Mouse (Mus musculus): ENCODE data around the gene Trpm5. TPM values are rescaled to one million over a fixed set of nuclear protein-coding genes. Genes with fewer than 3 reads are reported as not detected.

Gene Trpm5
- total RNA-seq, 4 experiments from 2014 or later, result 0.16 TPM; not detected in 3

GRCm38 (mm10) chr7:143059202-143059870, 35.1 kb downstream of the Trpm5 start:
- DNase-seq (ENCODE audit: low spot score in 2 of 2), result peak in 1 of 2 experiments; percentile 57

DNA sequence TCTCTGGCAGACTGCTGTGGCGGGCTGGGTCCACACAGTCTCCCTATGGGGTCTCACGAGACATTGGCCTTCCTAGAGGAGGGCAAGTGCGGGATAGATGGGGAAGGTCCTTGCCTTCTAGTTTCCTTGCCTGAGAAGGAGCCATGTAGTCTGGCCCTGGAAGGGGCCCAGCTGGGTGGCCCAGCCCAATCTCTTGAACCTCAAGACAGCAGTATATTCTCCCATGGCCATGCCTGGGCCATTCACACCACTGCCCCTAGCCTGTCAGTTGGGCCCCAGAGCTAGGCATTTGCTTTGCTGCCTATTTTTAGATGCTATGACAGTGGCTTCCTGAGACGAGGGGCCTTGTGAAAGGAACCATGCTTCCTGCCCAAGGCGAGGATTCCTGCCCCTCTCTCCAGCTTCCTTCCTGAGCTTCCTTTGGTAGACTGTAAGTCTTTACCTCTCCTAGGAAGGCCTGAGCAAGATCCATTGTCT, 36.2 kb downstream of the Trpm5 start:
- DNase-seq (ENCODE audit: low spot score in 2 of 2), result no peak

DNA sequence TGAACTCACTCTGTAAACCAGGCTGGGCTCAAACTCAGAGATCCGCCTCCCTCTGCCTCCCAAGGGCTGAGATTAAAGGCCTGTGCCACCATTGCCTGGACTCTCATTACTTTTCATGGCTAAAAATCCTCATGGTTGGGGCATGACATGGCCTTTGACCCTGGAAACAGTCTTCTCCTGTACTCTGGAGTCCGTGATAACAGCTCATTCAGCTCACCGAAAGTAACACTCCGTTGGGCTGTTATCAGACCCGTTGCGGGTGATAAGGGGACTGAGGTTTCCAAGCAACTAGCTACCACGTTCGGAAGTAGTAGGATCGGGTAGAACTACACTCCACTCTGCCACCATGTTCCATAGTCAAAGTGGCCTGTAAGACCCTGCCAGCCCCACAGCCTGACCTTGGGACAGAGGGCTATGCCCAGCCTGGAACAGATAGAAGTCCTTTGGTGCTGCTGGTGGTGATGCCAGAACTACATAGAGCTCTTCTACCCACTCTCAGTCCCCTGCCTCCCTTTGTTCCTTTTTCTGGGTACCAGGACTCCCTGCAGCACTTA, 36.7 kb downstream of the Trpm5 start:
- DNase-seq (ENCODE audit: low spot score in 2 of 2), result no peak

GRCm38 (mm10) chr7:143057023-143057422, 37.4 kb downstream of the Trpm5 start:
- DNase-seq (ENCODE audit: low spot score in 2 of 2), result no peak

DNA sequence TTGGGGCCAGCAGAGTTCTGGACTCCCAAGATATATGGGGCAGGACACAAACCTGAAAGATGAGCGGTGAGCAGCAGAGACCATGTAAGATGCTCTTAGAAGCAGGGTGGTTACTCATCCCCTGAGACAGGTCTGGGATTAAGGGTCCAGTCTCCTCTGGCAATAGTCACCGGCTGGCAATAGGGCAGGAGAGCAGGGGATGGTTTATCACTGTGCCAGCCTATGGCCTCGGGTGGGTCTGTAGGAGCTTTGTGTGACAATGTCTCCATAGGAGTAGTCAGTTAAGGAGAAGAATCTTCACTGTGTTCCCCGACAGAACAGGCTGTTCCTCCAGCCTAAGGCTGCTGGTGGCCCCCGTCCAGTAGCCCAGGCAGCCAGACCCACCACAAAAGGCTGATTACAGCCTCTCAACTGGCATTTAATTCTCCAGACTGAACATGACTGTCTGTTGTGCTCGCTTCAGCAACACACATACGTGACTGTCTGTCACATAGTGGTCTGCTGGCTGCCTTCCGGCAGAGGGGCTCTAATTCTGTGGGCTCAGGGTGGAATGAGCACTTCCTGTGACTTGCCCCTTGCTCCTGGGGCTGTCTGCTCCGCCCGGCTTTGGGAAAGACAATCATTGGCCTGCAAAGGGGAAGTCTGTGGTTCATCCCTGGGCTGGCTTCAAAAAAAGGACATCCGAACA, 38.8 kb downstream of the Trpm5 start:
- no peak for DNase-seq (ENCODE audit: low spot score in 2 of 2)

DNA sequence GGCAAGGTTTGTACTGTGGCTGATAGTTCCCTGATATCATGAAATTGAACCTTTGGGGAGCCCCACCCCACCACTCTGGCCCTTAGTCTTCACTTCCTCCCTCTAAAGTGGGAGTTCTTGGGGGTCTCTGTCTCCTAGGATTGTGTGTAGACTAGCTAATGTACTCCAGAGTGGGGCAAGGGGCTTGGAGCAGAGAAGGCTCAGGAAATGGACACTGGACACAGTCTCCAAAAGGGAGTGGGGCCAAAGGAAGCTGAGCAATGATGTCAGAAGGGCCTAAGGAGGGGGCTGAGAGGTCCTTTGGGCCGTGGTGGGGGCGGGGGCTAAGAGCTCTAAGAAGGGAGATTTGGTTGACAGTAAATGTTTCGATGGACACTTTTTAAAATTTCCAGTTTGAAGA, 39.4 kb downstream of the Trpm5 start:
- DNase-seq (ENCODE audit: low spot score in 2 of 2), result no peak

GRCm38 (mm10) chr7:143054612-143054965, 39.9 kb downstream of the Trpm5 start:
- no peak for DNase-seq (ENCODE audit: low spot score in 2 of 2)

DNA sequence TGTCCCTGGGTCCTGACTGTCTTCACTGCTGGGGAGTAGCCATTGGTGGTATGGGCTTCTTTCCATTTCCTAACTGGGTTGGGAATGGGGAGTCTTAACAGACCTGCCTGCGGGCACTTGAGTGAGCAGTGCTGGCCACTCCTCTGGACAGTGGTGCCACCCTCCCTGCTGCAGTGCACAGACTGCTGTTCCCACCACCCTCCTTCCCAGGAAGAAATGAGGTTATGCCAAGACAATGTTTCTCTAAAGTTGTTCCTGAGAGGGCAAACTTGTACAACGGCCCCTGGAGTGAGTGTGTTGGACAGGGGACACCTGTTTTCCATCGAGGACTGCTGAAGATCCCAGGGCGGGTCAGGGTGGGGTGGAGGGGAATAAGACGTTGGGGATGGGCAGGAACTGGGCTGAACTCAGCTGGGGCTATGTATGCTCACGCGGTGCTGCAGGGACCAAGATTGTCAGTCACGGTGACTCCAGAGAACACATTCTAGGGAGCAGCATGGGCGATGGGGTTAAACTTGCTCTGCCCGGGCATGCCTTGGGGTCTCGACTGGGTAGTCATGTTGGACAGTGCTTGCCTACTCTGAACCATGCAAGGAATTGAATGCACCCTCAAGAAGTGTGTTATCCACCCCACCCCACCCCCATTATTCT, 40.4 kb downstream of the Trpm5 start:
- DNase-seq (ENCODE audit: low spot score in 2 of 2), result no peak

DNA sequence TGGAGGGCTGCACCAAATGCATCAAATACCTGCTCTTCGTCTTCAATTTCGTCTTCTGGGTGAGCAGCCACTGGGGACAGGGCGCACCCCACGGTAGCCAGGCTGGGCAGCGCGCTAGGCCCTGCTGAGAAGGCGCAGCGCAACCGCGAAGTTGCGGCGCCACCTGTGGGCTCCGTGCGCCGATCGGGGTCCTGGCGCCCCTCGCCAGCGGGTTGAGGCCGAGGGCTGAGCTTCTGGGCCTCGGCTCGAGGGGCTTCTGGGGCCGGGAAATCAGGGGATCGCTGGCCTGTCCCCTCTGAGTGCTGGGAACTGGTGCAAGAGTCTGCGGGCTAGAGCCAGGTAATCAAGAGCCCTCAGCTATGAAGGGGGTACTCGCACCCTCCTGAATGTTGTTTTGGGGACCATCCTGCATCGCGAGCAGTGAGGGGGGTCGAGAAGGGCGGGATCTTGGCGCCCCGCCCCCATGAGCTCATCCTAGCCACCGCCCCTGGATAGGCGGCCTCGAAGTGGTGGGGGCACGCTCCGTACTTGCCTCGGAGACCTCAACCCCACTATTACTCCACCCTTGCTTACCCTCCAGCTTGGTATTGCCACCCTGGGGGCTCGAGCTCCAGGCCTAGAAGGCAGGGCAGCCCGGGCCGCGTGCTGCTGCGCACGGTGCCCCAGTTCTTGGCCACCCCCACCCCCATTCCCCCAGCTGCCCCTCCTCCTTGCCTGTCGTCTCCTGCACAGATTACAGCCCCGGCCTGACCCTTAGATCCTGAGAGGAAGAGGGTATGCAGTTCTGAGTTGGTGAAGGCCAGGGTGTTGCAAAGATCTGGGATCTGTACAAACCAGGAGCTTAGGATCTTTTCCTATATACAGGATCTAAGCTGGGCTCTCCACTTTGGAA, 41.2 kb downstream of the Trpm5 start:
- peak in 1 of 2 experiments; percentile 59 for DNase-seq (ENCODE audit: low spot score in 2 of 2)

- DNase-seq (ENCODE audit: low spot score in 2 of 2), result peak; percentile 60 to 79
Measured at GRCm38 (mm10) chr7:143052626-143053007, 41.8 kb downstream of the Trpm5 start, which contains the start of gene Cd81. TSS of gene Cd81 (plus strand) at chr7:143052739.

DNA sequence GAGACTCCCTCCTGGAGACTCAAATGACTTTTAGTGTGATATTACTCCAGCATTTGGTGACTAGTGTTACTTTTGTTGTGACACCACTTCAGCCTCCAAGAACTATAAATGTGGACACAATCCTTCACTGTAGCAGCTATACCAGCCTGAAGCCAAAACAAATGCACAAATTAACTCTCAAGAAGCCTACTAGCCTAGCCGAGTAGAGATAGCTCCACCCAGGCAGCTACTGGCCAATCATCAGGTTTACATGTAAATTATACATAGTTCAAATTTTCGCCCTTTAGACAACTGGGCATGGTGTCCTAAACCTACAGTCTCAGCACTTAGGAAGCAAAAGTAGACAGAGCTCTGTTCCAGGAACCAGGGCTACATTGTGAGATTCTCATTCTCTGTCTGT, 43.1 kb downstream of the Trpm5 start:
- DNase-seq (ENCODE audit: low spot score in 2 of 2), result no peak

DNA sequence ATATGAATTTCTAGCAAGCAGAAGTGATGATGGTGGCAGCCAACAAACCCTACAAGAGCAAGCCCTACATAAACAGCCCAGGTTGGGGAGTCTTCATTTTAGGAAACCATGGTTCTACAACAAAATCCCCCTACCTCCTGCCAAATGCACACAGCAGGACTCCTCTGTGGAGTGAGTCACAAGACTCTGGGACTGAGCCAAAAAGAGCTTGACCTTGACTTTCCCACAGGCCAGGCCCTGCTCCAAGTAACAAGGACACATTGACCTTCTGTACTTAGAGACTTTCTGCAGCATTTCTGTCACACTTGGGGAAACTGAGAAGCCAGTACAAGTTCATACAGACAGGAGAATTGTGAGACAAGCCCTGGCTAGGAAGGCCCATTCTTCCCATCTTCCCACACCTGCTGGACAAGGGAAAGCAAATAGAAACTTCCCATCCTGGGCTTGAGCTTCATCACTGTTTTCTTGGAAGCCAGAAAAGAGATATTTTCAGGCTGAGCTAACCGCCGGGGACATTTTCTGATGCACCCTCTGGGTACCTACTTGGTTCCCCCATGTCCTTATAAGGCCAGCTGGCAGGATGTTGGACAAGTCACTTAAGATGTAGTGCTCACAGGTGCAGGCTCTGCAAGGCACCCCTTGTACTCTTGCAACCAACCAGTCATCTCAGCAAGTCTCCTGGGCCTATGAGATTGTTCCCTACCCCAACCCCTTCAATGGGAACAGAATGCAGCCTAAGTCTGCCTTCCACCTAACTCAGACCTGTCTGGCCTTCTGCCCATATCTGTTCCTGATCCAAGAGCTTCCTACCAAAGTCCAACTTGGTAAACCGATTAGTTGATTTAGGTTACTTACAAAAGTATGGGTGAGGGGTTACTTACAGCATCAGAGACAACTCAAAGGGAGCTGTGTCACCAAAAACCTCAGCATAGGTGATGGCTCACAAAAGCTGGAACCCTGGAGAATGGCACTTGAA, 44.3 kb downstream of the Trpm5 start:
- DNase-seq (ENCODE audit: low spot score in 2 of 2), result no peak

DNA sequence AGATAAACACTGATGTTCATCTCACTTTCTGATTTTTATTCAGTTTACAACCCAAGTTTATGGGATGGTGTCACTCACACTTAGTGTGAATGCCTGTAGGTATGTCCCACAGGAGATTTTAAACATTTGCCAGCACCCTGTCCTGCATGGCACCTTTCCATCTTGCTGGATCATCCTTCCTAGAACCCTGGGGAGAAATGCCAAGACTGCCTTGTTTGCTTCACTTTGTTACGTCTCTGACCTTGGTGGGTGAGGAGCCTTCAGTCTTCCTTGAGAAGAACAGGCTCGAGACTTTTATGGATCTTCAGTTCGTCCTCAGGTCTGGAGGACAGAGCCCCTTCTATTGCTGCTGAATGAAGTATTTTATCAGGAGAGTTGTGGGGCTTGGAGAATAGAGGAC, 45.1 kb downstream of the Trpm5 start:
- DNase-seq (ENCODE audit: low spot score in 2 of 2), result no peak

GRCm38 (mm10) chr7:143046358-143046757, 48.1 kb downstream of the Trpm5 start:
- DNase-seq (ENCODE audit: low spot score in 2 of 2), result no peak

DNA sequence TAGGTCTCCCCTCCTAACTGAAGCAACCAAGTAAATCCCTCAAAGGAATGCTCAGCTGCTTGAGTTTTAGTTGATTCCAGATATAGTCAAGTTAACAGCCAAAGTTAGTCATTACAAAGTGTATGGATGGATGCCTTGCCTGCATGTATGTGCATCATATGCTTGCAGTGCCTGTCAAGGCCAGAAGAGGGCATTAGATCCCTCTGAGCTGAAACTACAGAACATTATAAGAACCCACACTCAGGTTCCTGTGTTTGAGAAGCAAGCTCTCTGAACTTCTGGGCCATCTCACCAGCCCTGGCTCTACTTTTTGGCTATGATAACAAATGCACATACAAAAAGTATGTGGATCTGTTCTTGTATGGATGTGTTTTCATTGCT, 49.6 kb downstream of the Trpm5 start:
- no peak for DNase-seq (ENCODE audit: low spot score in 2 of 2)

DNA sequence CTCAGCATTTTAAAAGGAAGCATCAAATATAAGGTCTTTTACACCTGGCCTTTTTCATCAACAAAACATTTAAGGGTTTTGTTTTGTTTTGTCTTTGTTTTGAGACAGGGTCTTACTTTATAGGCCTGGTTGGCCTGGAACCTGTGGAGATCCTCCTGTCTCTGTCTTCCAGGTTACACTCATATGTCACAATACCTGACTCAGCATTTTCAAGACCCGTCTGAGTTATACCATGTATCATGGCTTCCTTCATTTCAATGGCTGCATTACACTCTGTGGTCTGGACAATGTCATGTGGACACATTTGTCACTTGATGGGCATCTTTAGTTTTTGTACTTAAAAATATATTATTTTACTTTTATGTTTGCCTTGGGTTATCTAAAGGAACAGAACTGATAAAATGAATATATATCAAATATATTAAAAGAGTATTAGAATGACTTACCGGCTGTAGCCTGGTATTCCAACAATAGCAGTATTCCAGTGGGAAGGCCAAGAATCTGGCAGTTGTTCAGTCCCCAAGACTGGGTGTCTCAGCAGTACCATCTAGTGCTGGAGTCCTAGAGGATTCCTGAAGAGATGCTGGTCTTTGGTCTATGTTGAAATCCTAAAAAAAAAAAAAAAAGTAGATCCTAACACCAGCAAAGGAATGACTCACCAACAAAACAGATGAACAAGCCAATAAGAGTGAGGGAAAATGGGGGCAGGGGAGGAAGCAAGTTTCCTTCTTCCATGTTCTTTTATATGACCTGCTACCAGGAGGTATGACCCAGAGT, 50.2 kb downstream of the Trpm5 start:
- no peak for DNase-seq (ENCODE audit: low spot score in 2 of 2)

GRCm38 (mm10) chr7:143042897-143043300, 51.5 kb downstream of the Trpm5 start:
- no peak for DNase-seq (ENCODE audit: low spot score in 2 of 2)

GRCm38 (mm10) chr7:143042089-143042488, 52.4 kb downstream of the Trpm5 start:
- DNase-seq (ENCODE audit: low spot score in 2 of 2), result no peak

DNA sequence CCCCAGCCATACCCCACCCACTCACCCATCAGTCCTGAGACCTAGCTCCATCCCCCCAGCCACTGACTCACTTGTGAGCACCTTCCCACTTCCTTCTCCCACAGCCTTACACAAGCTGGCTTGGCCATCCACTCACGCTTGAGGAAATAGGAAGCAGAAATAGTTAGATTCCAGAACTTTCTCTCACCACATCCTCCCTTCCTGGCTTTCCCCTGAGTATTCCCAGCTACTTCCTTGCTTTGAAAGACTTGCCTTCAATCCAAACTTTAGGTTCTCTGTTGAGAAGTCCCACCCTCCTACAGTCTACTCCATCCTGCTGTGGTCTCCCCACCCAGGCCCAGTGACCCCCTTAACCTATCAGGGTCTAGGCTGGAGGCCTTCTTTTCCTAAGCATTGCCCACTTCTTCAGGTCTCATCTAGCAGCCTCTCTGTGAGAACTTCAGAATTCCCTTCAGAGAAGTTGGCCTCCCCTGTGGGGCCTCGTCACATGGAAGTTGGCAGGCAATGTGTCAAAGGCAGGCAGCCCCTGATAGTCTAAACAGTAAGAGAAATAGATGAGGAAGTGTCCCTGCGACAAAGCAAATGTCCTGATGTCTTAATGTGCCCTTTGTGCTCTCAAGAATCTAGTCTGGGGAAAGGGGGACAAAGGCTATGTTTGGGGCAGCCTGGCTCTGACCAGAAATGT, 53.2 kb downstream of the Trpm5 start:
- DNase-seq (ENCODE audit: low spot score in 2 of 2), result no peak
